Mouse (Mus musculus) heart, adult 10 weeks (tissue): ENCODE measurements around the gene Fgf9. TPM values are rescaled to one million over a fixed set of nuclear protein-coding genes. Genes with fewer than 3 reads are reported as not detected.

Experiments
- polyA plus RNA-seq: library from polyadenylated mRNA; stranded (reverse); fragments of 350-450 nt; fragmentation: Illumina TruSeq; extraction: RNeasy Lipid Tissue Mini Kit (QIAGEN cat#74804); gene quantifications from one replicate; pipeline ENCODE4 v1.2.3, GENCODE M21; 2014; ENCODE audit warnings: low read depth, low replicate concordance

The Fgf9 gene
- 5.3 TPM for polyA plus RNA-seq

GRCm38 (mm10) chr14:58070481-58071119 lies at the start of gene Fgf9:
TSS of gene Fgf9 (plus strand) at chr14:58070547.

Other genes starting within 250 kb of the Fgf9 start
- gene Ska3, start 244.4 kb upstream of the Fgf9 start, polyA plus RNA-seq, result not detected
- gene Mrpl57, start 244.3 kb upstream of the Fgf9 start, polyA plus RNA-seq, result 48.7 TPM
- 10.3 TPM for gene Zdhhc20, start 180.3 kb upstream of the Fgf9 start, polyA plus RNA-seq
- gene Micu2, start 71.3 kb upstream of the Fgf9 start, polyA plus RNA-seq, result 81.6 TPM